Mouse (Mus musculus): Measurements from ENCODE around the gene Kif5c.

The Kif5c gene

DNA sequence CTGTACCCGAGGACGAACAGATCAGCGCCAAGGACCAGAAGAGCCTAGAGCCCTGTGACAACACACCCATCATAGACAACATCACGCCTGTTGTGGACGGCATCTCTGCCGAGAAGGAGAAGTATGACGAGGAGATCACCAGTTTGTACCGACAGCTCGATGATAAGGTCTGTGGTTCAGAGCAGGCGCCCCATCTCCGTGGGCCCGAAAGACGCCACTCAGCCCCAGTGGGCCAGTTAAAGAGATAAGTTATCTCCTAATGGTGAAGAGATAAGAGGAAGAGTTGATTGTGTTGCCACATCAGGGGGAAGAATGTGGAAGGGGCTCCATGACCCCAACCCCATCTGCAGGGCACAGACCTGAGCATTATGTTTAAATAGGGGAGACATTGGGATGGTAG lies 103.9 kb downstream of the Kif5c start:
- no peak for DNase-seq

DNA sequence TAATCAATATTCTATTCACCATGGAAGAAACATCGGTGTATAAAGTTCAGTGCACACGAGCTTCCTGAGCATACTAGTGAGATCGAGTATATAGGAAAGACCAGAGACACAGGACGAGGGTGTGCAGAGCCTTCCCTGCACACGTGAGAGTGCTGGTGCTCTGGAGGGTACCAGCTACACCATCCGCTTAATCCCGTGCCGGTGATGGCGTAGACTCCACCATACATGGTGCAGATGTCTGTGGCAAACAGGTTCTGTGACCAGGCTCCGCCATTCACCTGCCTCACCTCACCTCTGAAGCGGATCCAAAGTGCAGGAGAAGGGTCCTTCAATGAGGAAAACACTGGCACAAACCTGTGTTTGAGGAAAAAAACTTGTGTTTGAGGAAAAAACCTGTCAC lies 107.6 kb downstream of the Kif5c start:
- DNase-seq, result no peak

DNA sequence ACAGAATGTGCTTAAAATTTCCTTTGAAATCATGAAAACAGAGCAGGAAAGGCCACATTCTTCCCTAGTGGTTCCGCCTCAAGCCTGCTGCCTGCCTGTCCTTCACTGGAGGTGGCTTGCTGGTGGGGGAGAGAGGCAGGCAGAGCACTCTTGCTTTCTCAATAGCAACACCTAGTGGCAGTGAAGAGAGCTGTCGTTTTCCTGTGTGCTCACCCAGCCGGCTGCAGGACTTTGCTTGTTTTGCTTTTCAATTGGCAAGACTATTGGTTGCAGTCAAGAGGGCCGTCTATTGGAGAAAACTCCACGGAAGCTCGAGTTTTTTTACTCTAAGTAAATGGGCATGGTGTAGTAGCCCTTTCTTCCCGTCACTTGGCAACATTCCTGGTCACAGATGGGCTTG lies 108.1 kb downstream of the Kif5c start:
- DNase-seq, result peak; percentile 53

DNA sequence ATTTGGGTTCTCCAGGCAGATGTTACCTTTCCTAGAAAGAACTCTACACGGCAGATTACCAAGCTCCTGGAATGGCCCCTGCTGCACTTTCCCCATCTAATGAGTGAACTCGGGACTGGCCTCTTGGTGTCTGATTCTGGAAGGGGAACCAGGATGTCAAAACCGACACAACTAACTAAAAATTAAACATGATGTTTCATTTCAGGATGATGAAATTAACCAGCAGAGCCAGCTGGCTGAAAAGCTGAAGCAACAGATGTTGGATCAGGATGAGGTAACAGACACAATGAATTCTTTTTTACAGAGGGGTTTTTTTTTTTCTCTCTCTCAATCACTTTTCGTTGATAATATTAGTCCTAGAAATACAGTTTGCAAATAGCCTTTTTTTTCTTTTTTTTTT lies 108.6 kb downstream of the Kif5c start:
- no peak for DNase-seq

DNA sequence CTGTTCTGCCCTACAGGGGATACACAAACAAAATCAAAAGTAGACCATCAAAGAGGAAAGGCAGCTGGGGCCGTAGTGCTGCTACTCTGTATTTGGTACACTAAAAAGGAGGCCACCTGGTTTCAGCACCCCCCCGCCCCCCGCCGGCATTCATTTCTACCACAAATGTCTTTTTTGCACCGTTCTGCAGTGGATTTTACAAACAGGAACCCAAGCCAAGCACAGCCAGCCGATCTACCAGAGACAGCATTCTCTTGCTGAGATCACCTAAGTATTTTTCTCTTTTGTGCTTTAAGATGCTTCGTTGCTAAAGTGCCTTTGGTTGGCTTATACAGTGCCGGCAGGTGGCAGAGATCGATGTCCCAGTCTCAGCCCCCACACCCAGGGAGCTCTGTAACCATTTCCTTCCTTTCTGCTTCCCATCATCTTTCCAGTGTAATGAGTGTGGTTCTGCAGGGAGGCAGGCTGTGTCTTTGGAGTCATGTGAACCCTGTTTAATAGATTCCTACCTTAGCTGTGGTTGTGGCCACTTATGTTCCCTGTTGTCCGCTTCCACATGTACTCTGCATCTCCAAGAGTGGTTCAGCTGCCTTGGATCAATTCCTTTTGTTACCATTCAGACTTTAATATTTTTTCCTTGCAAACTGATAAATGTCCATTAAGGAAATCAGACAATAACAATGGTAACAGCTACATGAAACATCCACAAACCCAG lies 110.0 kb downstream of the Kif5c start:
- no peak for DNase-seq

- DNase-seq, result no peak
Measured at GRCm38 (mm10) chr2:49729611-49729969, 110.5 kb downstream of the Kif5c start.

DNA sequence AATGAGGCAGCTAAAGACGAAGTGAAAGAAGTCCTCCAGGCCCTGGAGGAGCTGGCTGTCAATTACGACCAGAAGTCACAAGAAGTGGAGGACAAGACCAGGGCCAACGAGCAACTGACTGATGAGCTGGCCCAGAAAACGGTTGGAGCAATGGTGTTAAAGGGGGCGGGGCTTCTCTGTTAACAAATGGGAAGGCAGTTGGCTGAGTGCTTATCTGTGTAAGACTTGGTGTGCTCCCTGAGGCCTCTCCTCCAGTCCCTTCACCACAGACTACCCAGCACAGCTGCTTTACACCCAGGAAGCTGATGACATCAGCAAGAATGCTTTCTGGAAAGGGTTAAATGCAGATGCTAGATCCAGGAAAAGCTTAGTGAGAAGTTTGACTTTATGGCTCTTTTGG lies 111.1 kb downstream of the Kif5c start:
- no peak for DNase-seq

- no peak for DNase-seq
Measured at GRCm38 (mm10) chr2:49732745-49733655, 113.9 kb downstream of the Kif5c start.

DNA sequence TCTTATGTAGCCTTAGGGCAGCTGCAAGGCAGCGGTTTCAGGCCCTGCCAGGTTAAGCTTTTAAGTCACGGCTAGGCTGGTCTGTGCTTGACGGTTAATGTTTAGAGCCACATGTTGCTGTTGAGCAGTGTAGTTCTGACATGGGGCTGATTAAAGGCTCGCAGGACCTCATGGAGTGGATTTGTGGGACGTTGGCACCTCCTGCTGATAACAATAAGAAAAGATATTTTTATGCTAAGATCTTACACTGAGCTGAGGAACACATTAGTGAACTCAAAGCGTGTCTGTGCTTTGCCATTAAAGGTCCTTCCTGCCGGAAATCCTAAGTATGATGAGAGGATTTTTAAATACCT lies 114.5 kb downstream of the Kif5c start:
- no peak for DNase-seq

DNA sequence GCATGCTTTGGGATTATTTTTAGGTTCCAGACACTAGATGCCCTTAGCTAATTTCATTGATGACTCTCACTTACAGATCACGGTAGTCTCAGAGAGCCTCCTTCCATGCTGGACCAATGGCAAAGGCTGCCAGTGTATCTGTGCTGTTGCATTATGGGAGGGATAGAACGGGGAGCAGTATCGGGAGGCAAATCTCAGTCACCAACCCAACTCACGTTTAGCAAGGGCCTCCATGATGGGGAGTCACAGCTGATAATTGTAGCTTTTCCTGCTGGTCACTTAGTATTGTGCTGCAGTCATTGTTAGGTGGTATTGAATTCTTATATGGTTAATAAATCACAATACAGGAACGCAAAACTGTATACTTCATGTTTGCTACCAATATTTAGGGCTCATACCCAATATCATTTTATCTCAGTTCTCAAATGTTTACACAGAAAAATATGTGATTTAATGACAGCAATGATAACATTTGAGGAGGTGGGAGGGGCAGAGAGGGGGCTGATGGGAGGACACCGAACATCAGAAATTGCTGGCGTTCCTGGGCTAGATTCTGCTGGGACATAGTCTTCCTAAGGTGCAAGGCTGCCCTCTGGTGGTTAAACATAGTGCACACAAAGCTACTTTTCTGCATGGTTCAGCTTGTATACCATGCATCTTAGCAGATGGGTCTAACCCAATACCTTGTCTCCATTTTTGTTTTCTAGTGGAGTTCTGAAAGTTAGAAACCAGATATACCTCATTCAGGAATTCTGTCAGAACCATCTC lies 115.1 kb downstream of the Kif5c start:
- DNase-seq, result peak; percentile 74

DNA sequence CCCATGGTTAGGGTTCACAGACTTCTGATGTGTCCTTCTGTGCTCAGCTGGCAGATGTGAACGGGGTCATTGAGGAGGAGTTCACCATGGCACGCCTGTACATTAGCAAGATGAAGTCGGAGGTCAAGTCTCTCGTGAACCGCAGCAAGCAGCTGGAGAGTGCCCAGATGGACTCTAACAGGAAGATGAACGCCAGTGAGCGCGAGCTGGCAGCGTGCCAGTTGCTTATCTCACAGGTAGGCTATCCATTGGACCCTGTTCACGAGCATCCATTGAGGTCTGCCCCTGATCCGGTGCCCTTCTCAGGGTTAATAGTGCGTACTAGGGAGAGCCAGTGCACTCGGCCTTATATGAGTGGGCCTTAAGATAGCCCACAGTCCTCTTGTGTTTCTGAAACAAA lies 116.3 kb downstream of the Kif5c start:
- DNase-seq, result no peak

DNA sequence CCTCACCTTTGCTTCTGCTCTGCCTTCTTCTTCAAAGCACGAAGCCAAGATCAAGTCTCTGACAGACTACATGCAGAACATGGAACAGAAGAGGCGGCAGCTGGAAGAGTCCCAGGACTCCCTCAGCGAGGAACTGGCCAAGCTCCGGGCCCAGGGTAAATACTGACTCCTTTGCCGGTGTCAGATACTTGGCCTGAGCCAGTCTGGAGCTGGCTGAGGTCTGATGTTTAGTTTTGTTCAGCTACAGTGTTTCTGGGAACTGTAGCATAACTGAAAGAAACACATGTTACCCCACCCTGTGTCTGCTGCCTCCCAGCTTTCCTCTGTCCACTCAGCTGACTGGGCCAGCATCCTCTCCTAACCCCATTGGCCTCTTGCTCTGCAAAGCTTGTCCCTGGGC lies 119.9 kb downstream of the Kif5c start:
- no peak for DNase-seq

GRCm38 (mm10) chr2:49741026-49741425 lies 121.9 kb downstream of the Kif5c start:
- no peak for DNase-seq

DNA sequence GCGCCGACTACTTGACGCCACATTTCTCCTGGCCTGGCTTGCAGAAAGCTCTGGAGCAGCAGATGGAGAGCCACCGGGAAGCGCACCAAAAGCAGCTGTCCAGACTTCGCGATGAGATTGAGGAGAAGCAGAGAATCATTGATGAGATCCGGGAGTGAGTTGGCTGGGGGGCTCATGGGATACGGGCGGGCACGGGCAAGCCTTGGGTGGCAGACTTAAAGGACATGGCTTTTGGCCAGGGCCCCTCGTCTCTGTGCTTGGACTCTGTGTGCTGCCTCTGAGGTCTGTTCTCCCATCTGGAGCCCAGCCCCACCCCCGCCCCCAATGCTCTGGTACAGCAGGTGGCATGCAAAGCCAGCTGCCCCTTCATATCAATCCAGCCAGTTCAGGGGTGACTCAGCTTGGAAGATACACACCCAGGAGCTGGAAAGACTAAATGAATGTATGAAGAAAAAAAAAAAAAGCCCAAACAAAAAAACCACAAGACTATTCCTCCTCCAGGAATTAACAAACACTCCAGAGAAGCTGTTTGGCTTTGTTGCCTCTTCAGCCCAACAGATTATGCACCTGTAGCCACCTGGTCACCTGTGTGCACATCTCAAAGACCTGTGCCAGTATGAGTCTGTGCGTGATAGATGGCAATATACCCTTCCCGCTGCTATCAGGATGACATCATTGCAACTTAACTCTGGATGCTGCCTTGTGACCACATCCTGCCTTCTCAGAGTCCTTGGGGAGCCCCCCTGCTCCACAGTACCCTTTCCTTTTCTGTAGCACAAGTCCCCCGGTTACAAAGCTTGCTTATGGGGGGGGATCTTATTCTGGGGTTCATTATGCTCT lies 123.0 kb downstream of the Kif5c start:
- peak; percentile 49 for DNase-seq

- no peak for DNase-seq
Measured at GRCm38 (mm10) chr2:49742919-49743318, 123.8 kb downstream of the Kif5c start.

GRCm38 (mm10) chr2:49743775-49744174 lies 124.7 kb downstream of the Kif5c start:
- no peak for DNase-seq

DNA sequence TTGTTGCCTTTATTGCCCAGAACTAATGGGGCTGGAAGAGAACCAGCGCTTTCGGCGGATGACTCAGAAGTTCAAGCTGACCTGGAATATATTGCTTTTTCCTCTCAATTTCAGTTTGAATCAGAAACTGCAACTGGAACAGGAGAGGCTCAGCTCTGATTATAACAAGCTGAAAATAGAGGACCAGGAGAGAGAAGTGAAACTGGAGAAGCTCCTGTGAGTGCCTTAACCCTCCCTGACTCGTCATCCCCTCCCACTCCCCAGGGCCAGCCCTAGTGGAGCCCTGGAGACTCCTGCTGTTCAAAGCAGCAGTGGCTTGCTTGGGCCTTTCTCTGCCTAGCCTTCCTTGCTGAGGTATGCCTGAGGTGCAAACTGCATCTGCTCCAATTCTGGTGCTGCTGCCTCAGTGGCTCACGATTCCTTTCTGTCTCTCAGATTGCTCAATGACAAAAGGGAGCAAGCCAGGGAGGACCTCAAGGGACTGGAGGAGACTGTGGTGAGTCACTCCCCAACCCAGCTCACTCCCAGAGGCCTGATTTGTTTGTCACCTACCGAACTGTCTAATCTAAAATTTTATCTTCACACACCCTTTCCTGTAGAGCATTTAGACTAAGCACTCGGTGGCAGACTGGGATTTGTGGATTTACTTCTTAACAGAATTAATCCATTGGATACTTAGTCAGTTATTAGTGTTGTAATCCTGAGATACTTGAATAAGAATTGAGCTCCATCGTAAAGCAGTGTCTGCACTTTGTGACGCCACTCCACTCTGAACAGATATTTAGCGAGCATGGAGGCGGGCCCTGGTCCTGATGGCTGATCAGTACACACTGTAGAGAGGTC lies 125.4 kb downstream of the Kif5c start:
- no peak for DNase-seq

DNA sequence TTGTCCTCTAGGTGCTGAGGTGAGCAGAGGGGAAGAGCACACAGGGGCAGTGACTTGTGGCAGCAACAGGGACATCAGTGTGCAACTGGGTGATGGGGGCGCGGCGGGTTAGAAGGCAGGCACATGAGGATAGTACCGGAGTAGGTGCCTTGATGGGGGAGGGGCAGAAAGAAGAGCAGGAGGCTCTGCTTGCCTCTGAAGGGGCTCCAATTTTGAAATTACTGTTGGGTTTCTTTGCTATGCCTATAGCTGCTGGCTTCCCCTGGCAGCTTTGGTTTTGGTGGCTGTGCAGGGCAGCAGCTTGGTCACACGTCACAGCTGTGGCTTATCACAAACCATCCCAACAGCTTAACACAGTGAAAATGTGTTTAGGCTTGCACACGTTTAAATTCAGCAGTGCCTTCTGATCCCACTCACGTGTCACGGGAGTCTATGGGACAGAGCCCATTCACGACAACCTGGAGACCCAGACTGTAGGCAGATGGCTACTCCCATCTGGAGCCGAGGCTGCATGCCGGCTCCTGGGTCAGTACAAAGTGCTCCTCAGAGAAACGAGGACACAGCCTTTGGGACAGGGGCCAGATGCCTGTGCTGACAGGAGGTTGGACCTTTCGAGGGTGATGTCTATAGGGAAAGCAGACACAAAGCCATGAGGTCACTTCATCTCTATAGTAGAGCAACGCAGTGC lies 126.1 kb downstream of the Kif5c start:
- DNase-seq, result no peak

GRCm38 (mm10) chr2:49746947-49747346 lies 127.8 kb downstream of the Kif5c start:
- no peak for DNase-seq

- no peak for DNase-seq
Measured at GRCm38 (mm10) chr2:49747670-49748069, 128.6 kb downstream of the Kif5c start.
